15 mouse cellular contexts compared by ENCODE assay signal in genomic region chr2:165708266-165708665, GRCm38 (mm10).
"Had no signal": no experiment of that assay in that cellular context is flagged by ENCODE, and none has a peak within 500 bp of the region (broad histone marks: within the 10 kb centered on the region; RNA-seq: fewer than 3 reads in every experiment).

No protein-coding gene starts in this region.

- H3K9me3 ChIP-seq: limb, embryonic 15.5 days; lung, embryonic 15.5 days; neural tube, embryonic 15.5 days; stomach, embryonic 15.5 days had no signal

- H3K9ac ChIP-seq: limb, embryonic 15.5 days; lung, embryonic 15.5 days; neural tube, embryonic 15.5 days; stomach, embryonic 15.5 days had no signal

- H3K4me2 ChIP-seq: limb, embryonic 15.5 days; lung, embryonic 15.5 days; neural tube, embryonic 15.5 days; stomach, embryonic 15.5 days had no signal

- ATAC-seq: hindbrain, postnatal 0 days had no signal

- H3K4me1 ChIP-seq: limb, embryonic 15.5 days; lung, embryonic 15.5 days; neural tube, embryonic 15.5 days; stomach, embryonic 15.5 days had no signal

- DNase-seq: kidney, adult 11 months; kidney, postnatal 10 days; kidney, postnatal 4 days; lung, postnatal 14 days; midbrain, embryonic 14.5 days; retina, postnatal 1 day; thymus, postnatal 25 days had no signal

- H3K36me3 ChIP-seq: limb, embryonic 15.5 days; lung, embryonic 15.5 days; neural tube, embryonic 15.5 days; stomach, embryonic 15.5 days had no signal

- H3K27ac ChIP-seq: hindbrain, postnatal 0 days; layer of hippocampus, adult 2 months; limb, embryonic 15.5 days; lung, embryonic 15.5 days; macrophage; neural tube, embryonic 15.5 days; stomach, embryonic 15.5 days had no signal

- H3K4me3 ChIP-seq: layer of hippocampus, adult 2 months; limb, embryonic 15.5 days; lung, embryonic 15.5 days; myocyte; neural tube, embryonic 15.5 days; stomach, embryonic 15.5 days had no signal

- H3K27me3 ChIP-seq: limb, embryonic 15.5 days; lung, embryonic 15.5 days; neural tube, embryonic 15.5 days; stomach, embryonic 15.5 days had no signal
